Comparison of ENCODE assay signal across 15 mouse cellular contexts in the genomic region with DNA sequence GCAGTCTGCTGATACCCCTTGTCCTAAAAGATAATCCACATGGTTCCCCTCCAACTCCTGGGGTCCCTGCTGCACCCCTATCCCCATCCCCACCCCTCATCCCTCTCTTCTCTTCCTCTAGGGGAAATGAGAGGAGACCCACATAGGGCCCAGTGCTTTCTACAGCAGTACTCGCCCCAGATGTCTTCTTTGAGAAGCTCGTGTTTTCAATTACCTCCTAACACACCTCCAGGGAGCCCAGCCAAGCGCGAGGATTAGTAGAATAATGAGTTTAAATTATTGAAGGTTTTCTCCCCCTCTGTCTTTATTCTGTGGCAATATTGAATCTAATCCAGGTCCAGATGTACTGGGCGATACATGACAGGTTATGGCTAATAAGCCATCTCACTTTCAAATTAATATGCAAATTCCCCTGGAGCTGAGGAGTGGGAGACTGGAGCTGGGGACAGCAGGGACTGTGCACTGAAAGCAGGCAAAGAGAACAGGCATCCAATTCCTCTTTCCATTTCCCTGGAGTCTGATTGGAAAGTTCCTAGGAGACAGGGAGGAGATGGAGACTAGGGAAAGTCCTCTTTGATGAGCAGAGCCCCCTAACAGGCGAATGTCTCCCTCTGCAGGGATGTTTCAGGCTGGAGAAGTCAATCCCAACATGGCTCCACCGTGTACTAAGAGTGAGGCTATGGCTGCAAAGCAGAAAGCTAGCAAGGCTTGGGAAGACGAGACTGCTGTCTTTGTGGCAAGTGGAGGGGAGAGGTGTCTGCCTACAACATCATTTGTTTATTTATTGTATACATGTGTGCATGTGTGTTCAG.
A peak's percentile ranks its signal among the peaks of the same experiment; 100 is the strongest.
DNase-seq lines count a peak whose midpoint lies in the region; ATAC-seq and TF ChIP-seq lines count a peak whose summit lies in the region.
"Had no signal": no experiment of that assay in that cellular context is flagged by ENCODE, and none has a peak within 500 bp of the region (broad histone marks: within the 10 kb centered on the region; RNA-seq: fewer than 3 reads in every experiment).

No protein-coding gene starts in this region.

- no peaks in the 10 kb centered on the region for H3K9me3 ChIP-seq in intestine, postnatal 0 days (ENCODE audit: control insufficient read depth)
- no peaks in the 10 kb centered on the region for H3K9me3 ChIP-seq in intestine, embryonic 15.5 days
- no peaks in the 10 kb centered on the region for H3K9me3 ChIP-seq in forebrain, embryonic 10.5 days
- H3K9me3 ChIP-seq in hindbrain, embryonic 12.5 days (replicated peaks): no peaks in the 10 kb centered on the region
- H3K9me3 ChIP-seq in midbrain, embryonic 16.5 days (replicated peaks; ENCODE audit: control insufficient read depth, low read length, poor library complexity, severe bottlenecking): no peaks in the 10 kb centered on the region
- H3K9me3 ChIP-seq: heart, embryonic 15.5 days; liver, embryonic 12.5 days had no signal

- no peak overlapping the region for H3K4me2 ChIP-seq in intestine, postnatal 0 days (replicated peaks; ENCODE audit: low read depth)
- H3K4me2 ChIP-seq in intestine, embryonic 15.5 days (replicated peaks): no peak overlapping the region
- no peak overlapping the region for H3K4me2 ChIP-seq in hindbrain, embryonic 12.5 days (replicated peaks)
- no peak overlapping the region for H3K4me2 ChIP-seq in midbrain, embryonic 16.5 days (ENCODE audit: low read length)
- H3K4me2 ChIP-seq: heart, embryonic 15.5 days; liver, embryonic 12.5 days had no signal

- no peaks in the 10 kb centered on the region for H3K4me1 ChIP-seq in intestine, postnatal 0 days (replicated peaks; ENCODE audit: control insufficient read depth, insufficient read depth, low read length)
- H3K4me1 ChIP-seq in intestine, embryonic 15.5 days (replicated peaks): no peaks in the 10 kb centered on the region
- H3K4me1 ChIP-seq in forebrain, embryonic 10.5 days: peaks cover 29% of the 10 kb centered on the region
- H3K4me1 ChIP-seq in hindbrain, embryonic 12.5 days: peaks cover 25% of the 10 kb centered on the region
- H3K4me1 ChIP-seq in midbrain, embryonic 16.5 days (ENCODE audit: control insufficient read depth, insufficient read depth, low read length): peaks cover 16% of the 10 kb centered on the region
- H3K4me1 ChIP-seq: heart, embryonic 15.5 days; liver, embryonic 12.5 days had no signal

- H3K27me3 ChIP-seq in intestine, postnatal 0 days (replicated peaks; ENCODE audit: control insufficient read depth, insufficient read depth, low read length): no peaks in the 10 kb centered on the region
- no peaks in the 10 kb centered on the region for H3K27me3 ChIP-seq in intestine, embryonic 15.5 days (replicated peaks)
- H3K27me3 ChIP-seq in forebrain, embryonic 10.5 days (ENCODE audit: poor library complexity, severe bottlenecking): peaks cover 16% of the 10 kb centered on the region
- 0 out of 2 replicates have a peak, but pooled peaks cover 4% of the 10 kb centered on the region for H3K27me3 ChIP-seq in hindbrain, embryonic 12.5 days
- H3K27me3 ChIP-seq in midbrain, embryonic 16.5 days (ENCODE audit: control insufficient read depth, insufficient read depth, low read depth, low read length): no peaks in the 10 kb centered on the region; the same call in 1 of the 2 replicates
- H3K27me3 ChIP-seq: liver, embryonic 12.5 days had no signal

- TF ChIP-seq CTCF in intestine, postnatal 0 days (IDR thresholded peaks at IDR 0.05; ENCODE audit: low read depth): peak; percentile 52

- no peak for DNase-seq in forebrain, embryonic 10.5 days (ENCODE audit: extremely low spot score, low spot score)
- DNase-seq in gastrocnemius, postnatal 4 days (ENCODE audit: low spot score in 2 of 2): no peak
- no peak for DNase-seq in testis, postnatal 10 days (ENCODE audit: low spot score)
- no peak for DNase-seq in layer of hippocampus, adult 9-10 months (ENCODE audit: low spot score)
- DNase-seq: cerebellum, adult 11 months; gastrocnemius, postnatal 36 days; kidney, adult 18-20 months; right cerebral cortex, adult 18-20 months had no signal

- no peaks in the 10 kb centered on the region for H3K36me3 ChIP-seq in intestine, postnatal 0 days (ENCODE audit: control insufficient read depth, insufficient read depth)
- H3K36me3 ChIP-seq in intestine, embryonic 15.5 days: no peaks in the 10 kb centered on the region
- H3K36me3 ChIP-seq in forebrain, embryonic 10.5 days (replicated peaks): no peaks in the 10 kb centered on the region
- no peaks in the 10 kb centered on the region for H3K36me3 ChIP-seq in hindbrain, embryonic 12.5 days
- H3K36me3 ChIP-seq in midbrain, embryonic 16.5 days (ENCODE audit: control insufficient read depth, insufficient read depth, low read length): no peaks in the 10 kb centered on the region
- H3K36me3 ChIP-seq: G1E; heart, embryonic 15.5 days; liver, embryonic 12.5 days had no signal

- no peak for ATAC-seq in intestine, postnatal 0 days
- ATAC-seq in intestine, embryonic 15.5 days: no peak
- peak; percentile 79 for ATAC-seq in hindbrain, embryonic 12.5 days (ENCODE audit: low FRiP score)
- peak; percentile 64 for ATAC-seq in midbrain, embryonic 16.5 days
- ATAC-seq: liver, embryonic 12.5 days had no signal

- 68% methylated on average over 8 of the region's 8 CpGs for WGBS in intestine, postnatal 0 days
- 72% methylated on average over 8 of the region's 8 CpGs for WGBS in intestine, embryonic 15.5 days
- WGBS in forebrain, embryonic 10.5 days: 37% methylated on average over 8 of the region's 8 CpGs
- 39% methylated on average over 8 of the region's 8 CpGs for WGBS in hindbrain, embryonic 12.5 days
- 17% methylated on average over 8 of the region's 8 CpGs for WGBS in midbrain, embryonic 16.5 days

- H3K27ac ChIP-seq in intestine, postnatal 0 days (ENCODE audit: low read depth, low read length): no peak overlapping the region
- no peak overlapping the region for H3K27ac ChIP-seq in intestine, embryonic 15.5 days
- H3K27ac ChIP-seq in forebrain, embryonic 10.5 days: peak overlapping the region; percentile 16
- H3K27ac ChIP-seq in hindbrain, embryonic 12.5 days: 0 out of 2 replicates have a peak overlapping the region, but pooled peaks have one; percentile 9
- peak overlapping the region; percentile 31; the same call in 1 of the 2 replicates for H3K27ac ChIP-seq in midbrain, embryonic 16.5 days (ENCODE audit: low read length)
- H3K27ac ChIP-seq: heart, embryonic 15.5 days; liver, embryonic 12.5 days had no signal

- no peak overlapping the region for H3K9ac ChIP-seq in intestine, postnatal 0 days (ENCODE audit: low read depth, low read length)
- no peak overlapping the region for H3K9ac ChIP-seq in intestine, embryonic 15.5 days
- no peak overlapping the region for H3K9ac ChIP-seq in hindbrain, embryonic 12.5 days
- H3K9ac ChIP-seq in midbrain, embryonic 16.5 days (ENCODE audit: low read depth, low read length): no peak overlapping the region
- H3K9ac ChIP-seq: heart, embryonic 15.5 days; liver, embryonic 12.5 days had no signal

- no peak overlapping the region for H3K4me3 ChIP-seq in intestine, postnatal 0 days (ENCODE audit: low read depth, low read length)
- no peak overlapping the region for H3K4me3 ChIP-seq in intestine, embryonic 15.5 days (replicated peaks)
- H3K4me3 ChIP-seq in forebrain, embryonic 10.5 days: no peak overlapping the region
- no peak overlapping the region for H3K4me3 ChIP-seq in hindbrain, embryonic 12.5 days
- H3K4me3 ChIP-seq in midbrain, embryonic 16.5 days (ENCODE audit: low read depth, low read length): no peak overlapping the region
- H3K4me3 ChIP-seq: heart, embryonic 15.5 days; liver, embryonic 12.5 days had no signal

Comparison
In these comparisons a context has a peak if more than half of its experiments do, and no peak if none do; other contexts are left out.
1. ATAC-seq: peak in hindbrain, embryonic 12.5 days (single experiment) and midbrain, embryonic 16.5 days (single experiment); none in intestine, postnatal 0 days (single experiment) and intestine, embryonic 15.5 days (single experiment).
2. H3K27ac ChIP-seq: peak in forebrain, embryonic 10.5 days (single experiment), hindbrain, embryonic 12.5 days (single experiment) and midbrain, embryonic 16.5 days (single experiment); none in intestine, postnatal 0 days (single experiment) and intestine, embryonic 15.5 days (single experiment).